Mouse (Mus musculus) heart, embryonic 15.5 days (tissue): ENCODE measurements around the gene Rcor1. TPM values are rescaled to one million over a fixed set of nuclear protein-coding genes. Genes with fewer than 3 reads are reported as not detected.

ENCODE experiments used
- ATAC-seq: fragments of 200-750 bp; cut with Nextera tagmentation; replicated peaks from 2 replicates; pipeline ENCODE4 v1.8.0; 2017; ENCODE audit warnings: low read depth, moderate TSS enrichment; ENCODE audit not compliant: insufficient number of reproducible peaks, insufficient read depth, low FRiP score
- H3K27ac ChIP-seq: fragments of 300-500 bp; sonication (generic); 2 replicates; pipeline ENCODE4 v1.5.1; 2015; ENCODE audit warnings: mild to moderate bottlenecking, inconsistent platforms
- H3K27me3 ChIP-seq: fragments of 300-500 bp; sonication (generic); 2 replicates; pipeline ENCODE4 v1.6.1; 2015; ENCODE audit warnings: inconsistent platforms
- H3K36me3 ChIP-seq: fragments of 300-500 bp; sonication (generic); 2 replicates; pipeline ENCODE4 v1.6.1; 2015; ENCODE audit warnings: mild to moderate bottlenecking, inconsistent platforms
- H3K4me1 ChIP-seq: fragments of 300-500 bp; sonication (generic); replicated peaks from 2 replicates; pipeline ENCODE4 v1.6.1; 2015; ENCODE audit warnings: inconsistent platforms
- H3K4me2 ChIP-seq: fragments of 300-500 bp; sonication (generic); 2 replicates; pipeline ENCODE4 v1.6.1; 2015; ENCODE audit warnings: inconsistent platforms, mild to moderate bottlenecking, moderate library complexity
- H3K4me3 ChIP-seq: fragments of 300-500 bp; sonication (generic); 2 replicates; pipeline ENCODE4 v1.5.1; 2015; ENCODE audit warnings: mild to moderate bottlenecking, inconsistent platforms
- H3K9ac ChIP-seq: fragments of 300-500 bp; sonication (generic); 2 replicates; pipeline ENCODE4 v1.6.1; 2015; ENCODE audit warnings: mild to moderate bottlenecking, inconsistent platforms
- H3K9me3 ChIP-seq: fragments of 300-500 bp; sonication (generic); replicated peaks from 2 replicates; pipeline ENCODE4 v1.6.1; 2016; ENCODE audit warnings: inconsistent platforms
- WGBS: fragments of 180-500 bp; shearing (Covaris S2); methylation state at CpG from one replicate; pipeline ENCODE4 v1.1.7; 2015; ENCODE audit warnings: mixed read lengths; 5-methylcytosine and 5-hydroxymethylcytosine counted together
- polyA plus RNA-seq: library from polyadenylated mRNA; unstranded; fragments of >200 nt; fragmentation: Nextera tagmentation; extraction: Ambion mirVana; gene quantifications from 2 replicates; pipeline ENCODE4 v1.2.1, GENCODE M21; 2015

The Rcor1 gene
- polyA plus RNA-seq, 1 experiment from 2014 or later: 6.5 TPM

DNA sequence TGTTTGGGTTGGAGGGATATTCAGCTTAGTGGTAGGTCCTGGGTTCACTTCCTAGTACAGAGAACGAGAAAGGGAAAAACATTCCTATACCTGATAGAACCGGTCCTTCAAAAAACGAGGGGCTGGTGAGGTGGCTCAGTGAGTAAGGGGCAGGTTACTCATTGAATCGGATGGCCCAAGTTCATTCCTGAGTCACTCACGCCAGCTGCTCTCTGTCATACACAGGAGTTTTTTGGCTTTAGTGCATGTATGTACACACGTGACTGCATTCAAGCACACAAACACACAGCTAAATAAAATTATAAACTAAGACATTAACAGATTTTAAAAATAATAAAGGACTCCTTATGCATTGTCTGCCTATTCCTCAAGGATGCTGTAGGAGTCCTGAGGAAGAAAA, 57.1 kb downstream of the Rcor1 start:
- Histone ChIP-seq H3K4me2 (no peak overlapping the region), H3K27ac (no peak overlapping the region), H3K36me3 (peaks cover 12% of the 10 kb centered on the region; the same call in 1 of the 2 replicates), H3K4me3 (no peak overlapping the region), H3K4me1 (peaks cover 7% of the 10 kb centered on the region; the same call in 1 of the 2 replicates), H3K9me3 (no peaks in the 10 kb centered on the region), H3K27me3 (no peaks in the 10 kb centered on the region), H3K9ac (no peak overlapping the region)
- no peak for ATAC-seq
- WGBS: 88% methylated on average over 6 of the region's 6 CpGs

DNA sequence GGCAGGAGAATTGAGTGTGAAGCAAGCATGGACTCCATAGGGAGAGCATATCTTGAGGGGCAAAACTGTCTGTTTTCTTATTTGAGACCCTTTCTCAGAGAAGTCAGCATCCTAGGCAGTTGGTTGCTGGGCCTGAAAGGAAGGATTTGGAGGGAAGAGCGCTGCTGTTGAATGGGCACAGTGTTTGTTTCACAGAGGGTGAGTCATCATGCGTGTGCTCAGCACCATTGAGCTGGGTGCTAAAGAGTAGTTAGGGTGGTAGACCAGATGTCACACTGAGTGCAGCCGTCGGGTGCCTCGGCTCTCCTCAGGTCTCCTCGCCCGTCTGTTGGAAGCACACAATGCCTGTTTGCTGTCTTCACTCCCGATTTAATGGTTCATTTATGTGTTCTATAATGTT, 57.9 kb downstream of the Rcor1 start:
- no peak overlapping the region for H3K27ac ChIP-seq
- H3K4me2 ChIP-seq: no peak overlapping the region
- 95% methylated on average over 8 of the region's 8 CpGs for WGBS
- no peak overlapping the region for H3K9ac ChIP-seq
- peaks cover 17% of the 10 kb centered on the region for H3K36me3 ChIP-seq
- H3K4me1 ChIP-seq: peaks cover 3% of the 10 kb centered on the region; the same call in 1 of the 2 replicates
- no peak overlapping the region for H3K4me3 ChIP-seq
- no peaks in the 10 kb centered on the region for H3K27me3 ChIP-seq
- H3K9me3 ChIP-seq: no peaks in the 10 kb centered on the region
- ATAC-seq: no peak

DNA sequence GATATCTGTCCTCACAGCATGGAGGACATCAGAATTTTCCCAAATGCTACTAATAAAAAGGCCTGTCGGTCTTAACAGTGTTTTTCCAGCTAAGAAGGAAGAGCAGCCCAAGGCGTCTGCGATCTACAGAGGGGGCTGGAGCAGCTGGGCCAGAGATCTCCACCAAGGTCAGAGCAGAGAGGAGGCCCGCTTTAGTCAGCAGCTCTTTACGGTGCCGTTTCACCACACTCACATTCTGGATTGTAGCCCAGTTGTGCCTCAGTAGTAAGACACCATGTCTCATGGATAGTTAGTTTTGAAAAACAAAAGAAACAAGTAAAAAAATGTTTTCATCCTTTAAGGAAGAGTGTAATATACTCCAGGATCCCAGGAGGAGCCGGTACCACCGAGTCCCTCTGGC, 72.0 kb downstream of the Rcor1 start:
- H3K9ac ChIP-seq: no peak overlapping the region
- H3K27ac ChIP-seq: no peak overlapping the region
- H3K36me3 ChIP-seq: peaks cover 63% of the 10 kb centered on the region
- H3K4me1 ChIP-seq: no peaks in the 10 kb centered on the region
- H3K27me3 ChIP-seq: no peaks in the 10 kb centered on the region
- 85% methylated on average over 8 of the region's 8 CpGs for WGBS
- no peak overlapping the region for H3K4me3 ChIP-seq
- no peaks in the 10 kb centered on the region for H3K9me3 ChIP-seq
- no peak overlapping the region for H3K4me2 ChIP-seq
- no peak for ATAC-seq

- H3K27ac ChIP-seq: no peak overlapping the region
- no peak overlapping the region for H3K9ac ChIP-seq
- no peak overlapping the region for H3K4me3 ChIP-seq
- no peak overlapping the region for H3K4me2 ChIP-seq
- H3K27me3 ChIP-seq: no peaks in the 10 kb centered on the region
- no peak for ATAC-seq
- H3K36me3 ChIP-seq: peaks cover 63% of the 10 kb centered on the region
- WGBS: 95% methylated on average over 5 of the region's 5 CpGs
- no peaks in the 10 kb centered on the region for H3K4me1 ChIP-seq
- no peaks in the 10 kb centered on the region for H3K9me3 ChIP-seq
Observed at GRCm38 (mm10) chr12:111114593-111114992, 75.4 kb downstream of the Rcor1 start.

GRCm38 (mm10) chr12:111119506-111120085, 80.4 kb downstream of the Rcor1 start:
- H3K27me3 ChIP-seq: no peaks in the 10 kb centered on the region
- H3K4me3 ChIP-seq: no peak overlapping the region
- 91% methylated on average over 5 of the region's 5 CpGs for WGBS
- no peak overlapping the region for H3K9ac ChIP-seq
- no peaks in the 10 kb centered on the region for H3K4me1 ChIP-seq
- ATAC-seq: no peak
- peaks cover 26% of the 10 kb centered on the region; the same call in 1 of the 2 replicates for H3K36me3 ChIP-seq
- no peak overlapping the region for H3K4me2 ChIP-seq
- H3K27ac ChIP-seq: no peak overlapping the region
- no peaks in the 10 kb centered on the region for H3K9me3 ChIP-seq

DNA sequence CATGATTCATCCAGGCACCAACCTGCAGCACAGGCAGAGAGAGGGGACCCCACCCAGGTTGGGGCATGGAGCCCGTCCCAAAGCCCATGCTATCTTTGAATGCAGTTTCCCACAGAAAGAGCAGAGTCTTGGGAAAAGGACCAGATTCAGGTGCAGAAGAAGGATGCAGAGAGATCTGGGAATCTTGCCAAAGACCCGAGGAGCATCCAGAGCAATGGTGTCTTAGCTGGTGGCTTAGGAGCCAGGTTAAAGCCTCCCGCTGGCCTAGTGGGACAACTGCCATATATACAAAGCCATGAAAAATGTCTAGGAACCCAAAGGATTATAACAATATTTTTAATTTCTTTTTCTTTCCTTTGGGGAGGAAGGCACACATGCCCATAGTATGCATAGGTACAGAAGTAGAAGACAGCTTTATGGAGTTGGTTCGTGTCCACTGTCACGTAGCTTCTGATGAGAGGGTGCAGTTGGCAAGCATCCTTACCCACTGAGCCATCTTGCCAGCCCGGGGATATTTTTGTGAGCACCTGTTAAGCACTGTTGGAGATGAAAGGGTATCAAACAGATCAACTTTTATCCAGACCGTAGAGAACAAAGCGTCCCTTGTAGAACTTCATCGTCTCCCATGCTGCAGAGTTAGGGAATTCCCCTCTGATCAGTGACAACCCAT, 82.0 kb downstream of the Rcor1 start:
- H3K27me3 ChIP-seq: no peaks in the 10 kb centered on the region
- no peak overlapping the region for H3K4me2 ChIP-seq
- no peak for ATAC-seq
- no peak overlapping the region for H3K27ac ChIP-seq
- peaks cover 16% of the 10 kb centered on the region; the same call in 1 of the 2 replicates for H3K36me3 ChIP-seq
- no peaks in the 10 kb centered on the region for H3K9me3 ChIP-seq
- no peak overlapping the region for H3K9ac ChIP-seq
- H3K4me1 ChIP-seq: no peaks in the 10 kb centered on the region
- H3K4me3 ChIP-seq: no peak overlapping the region
- WGBS: 84% methylated on average over 9 of the region's 9 CpGs

DNA sequence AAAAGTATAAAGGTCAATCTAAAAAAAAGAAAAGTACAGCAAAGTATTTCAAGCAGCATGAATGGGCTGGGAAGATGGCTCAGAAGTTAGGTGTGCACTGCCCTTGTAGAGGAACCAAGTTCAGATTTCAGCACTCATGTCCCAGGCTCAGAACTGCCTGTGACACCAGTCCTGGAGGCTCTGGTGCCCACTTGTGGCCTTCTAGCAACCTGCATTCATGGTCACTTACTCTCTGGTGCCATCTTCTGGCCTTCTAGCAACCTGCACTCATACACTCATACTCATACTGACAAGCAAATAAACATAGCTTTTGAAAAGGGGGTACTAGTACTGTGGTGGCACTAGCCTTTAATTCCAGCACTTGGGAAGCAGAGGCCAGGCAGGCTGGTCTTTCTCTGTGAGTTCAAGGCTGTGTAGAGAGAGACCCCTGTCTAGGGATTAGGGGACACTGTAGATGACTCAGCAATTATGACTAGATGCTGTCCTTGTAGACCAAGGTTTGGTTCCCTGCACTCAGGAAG, 83.2 kb downstream of the Rcor1 start:
- Histone ChIP-seq H3K9me3 (no peaks in the 10 kb centered on the region), H3K27me3 (no peaks in the 10 kb centered on the region), H3K4me3 (no peak overlapping the region), H3K4me2 (no peak overlapping the region), H3K9ac (no peak overlapping the region), H3K36me3 (peaks cover 4% of the 10 kb centered on the region; the same call in 1 of the 2 replicates), H3K27ac (no peak overlapping the region), H3K4me1 (no peaks in the 10 kb centered on the region)
- ATAC-seq: no peak

DNA sequence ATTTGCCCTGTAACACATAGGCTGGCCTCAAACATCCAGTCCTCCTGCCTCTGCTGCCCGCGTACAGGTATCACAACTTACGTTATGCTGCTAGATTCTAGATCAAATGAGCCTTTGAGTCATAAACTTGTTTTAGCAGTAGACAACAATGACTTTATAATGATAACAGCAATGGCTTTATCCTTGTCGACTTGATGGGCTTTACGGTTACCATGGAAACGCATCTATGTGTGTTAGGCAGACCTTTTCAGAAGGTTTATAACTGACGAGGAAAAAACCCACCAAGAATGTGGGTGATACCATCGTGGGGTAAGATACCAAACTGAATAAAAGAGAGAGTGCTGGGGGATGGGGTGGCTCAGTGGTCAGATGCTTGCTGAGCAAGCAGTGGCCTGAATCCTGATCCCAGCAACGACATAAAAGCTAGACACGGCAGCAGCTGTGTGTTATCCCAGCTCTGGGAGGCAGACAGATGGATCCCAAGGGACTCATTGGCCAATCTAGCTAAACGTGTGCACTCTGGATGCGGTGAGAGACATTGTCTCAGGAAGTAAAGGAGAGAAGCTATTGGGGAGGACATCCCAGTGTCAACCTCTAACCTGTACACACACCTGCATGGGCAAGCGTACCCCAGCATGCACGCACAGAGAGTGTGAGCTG, 85.6 kb downstream of the Rcor1 start:
- H3K4me2 ChIP-seq: no peak overlapping the region
- no peaks in the 10 kb centered on the region for H3K27me3 ChIP-seq
- H3K4me1 ChIP-seq: no peaks in the 10 kb centered on the region
- WGBS: 73% methylated on average over 14 of the region's 14 CpGs
- no peak overlapping the region for H3K27ac ChIP-seq
- H3K4me3 ChIP-seq: no peak overlapping the region
- no peak overlapping the region for H3K9ac ChIP-seq
- H3K9me3 ChIP-seq: no peaks in the 10 kb centered on the region
- ATAC-seq: no peak
- H3K36me3 ChIP-seq: no peaks in the 10 kb centered on the region

DNA sequence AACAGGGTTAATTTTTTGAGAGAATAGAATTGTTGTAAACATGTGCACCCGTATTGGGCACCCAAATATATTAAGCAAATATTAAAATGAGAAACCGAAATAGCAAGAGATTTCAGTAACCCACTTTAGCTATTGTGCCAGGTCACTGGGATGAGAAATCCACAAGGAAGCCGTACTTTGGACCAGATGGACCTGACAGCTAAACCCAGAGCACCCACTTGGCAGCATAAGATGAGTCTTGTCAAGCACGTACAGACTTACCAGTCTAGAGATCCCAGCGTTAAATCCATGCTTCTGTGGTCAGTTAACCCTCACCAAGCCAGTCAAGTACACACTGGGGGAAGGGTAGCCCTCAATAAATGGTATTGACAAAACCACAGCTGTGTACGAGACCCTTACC, 86.5 kb downstream of the Rcor1 start:
- no peak overlapping the region for H3K4me3 ChIP-seq
- no peak overlapping the region for H3K27ac ChIP-seq
- 75% methylated on average over 6 of the region's 6 CpGs for WGBS
- H3K36me3 ChIP-seq: no peaks in the 10 kb centered on the region
- no peak overlapping the region for H3K4me2 ChIP-seq
- ATAC-seq: no peak
- no peaks in the 10 kb centered on the region for H3K27me3 ChIP-seq
- no peaks in the 10 kb centered on the region for H3K9me3 ChIP-seq
- no peak overlapping the region for H3K9ac ChIP-seq
- H3K4me1 ChIP-seq: no peaks in the 10 kb centered on the region

DNA sequence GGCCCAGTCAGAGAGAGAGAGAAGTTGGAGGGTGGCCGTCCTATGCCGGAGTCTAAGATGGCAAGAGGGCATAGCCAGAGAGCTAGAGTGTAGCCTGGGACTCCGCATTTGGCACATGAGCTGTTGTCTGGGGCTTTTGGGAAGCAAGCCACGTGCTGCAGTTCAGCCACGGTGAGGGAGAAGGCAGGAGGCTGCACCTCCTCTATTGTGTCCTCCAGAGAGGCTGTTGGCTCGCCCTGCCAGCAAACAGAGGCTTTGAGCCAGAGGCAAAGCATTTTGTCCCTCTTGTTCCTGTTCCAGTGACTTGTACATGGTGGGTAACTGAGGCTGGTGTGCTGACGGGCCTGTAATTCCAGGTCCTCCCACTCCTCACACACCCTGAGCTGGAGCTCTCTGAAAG, 95.0 kb downstream of the Rcor1 start:
- no peak for ATAC-seq
- no peaks in the 10 kb centered on the region for H3K36me3 ChIP-seq
- H3K4me1 ChIP-seq: peaks cover 10% of the 10 kb centered on the region
- 80% methylated on average over 7 of the region's 7 CpGs for WGBS
- H3K4me3 ChIP-seq: no peak overlapping the region
- no peak overlapping the region for H3K27ac ChIP-seq
- no peak overlapping the region for H3K9ac ChIP-seq
- H3K9me3 ChIP-seq: no peaks in the 10 kb centered on the region
- no peaks in the 10 kb centered on the region for H3K27me3 ChIP-seq
- no peak overlapping the region for H3K4me2 ChIP-seq

GRCm38 (mm10) chr12:111134791-111135733, 95.9 kb downstream of the Rcor1 start:
- Histone ChIP-seq H3K4me3 (no peak overlapping the region), H3K4me2 (peak overlapping the region; percentile 14; the same call in 1 of the 2 replicates), H3K9me3 (no peaks in the 10 kb centered on the region), H3K36me3 (no peaks in the 10 kb centered on the region), H3K27ac (no peak overlapping the region), H3K4me1 (peaks cover 10% of the 10 kb centered on the region), H3K9ac (no peak overlapping the region), H3K27me3 (no peaks in the 10 kb centered on the region)
- ATAC-seq: peak; percentile 62
- 59% methylated on average over 19 of the region's 19 CpGs for WGBS
